Mouse (Mus musculus) myocyte (in vitro differentiated cells): ENCODE measurements around the gene 1700012P22Rik.

Experiments used
- CEBPB ChIP-seq: IDR thresholded peaks from 2 replicates; pipeline ENCODE4 v1.6.1; 2011; ENCODE audit warnings: mild to moderate bottlenecking, moderate library complexity; ENCODE audit not compliant: poor library complexity, insufficient read depth, severe bottlenecking
- E2F4 ChIP-seq: IDR thresholded peaks from one replicate; pipeline ENCODE4 v1.6.1; 2011; ENCODE audit warnings: mild to moderate bottlenecking, control low read depth, moderate library complexity; ENCODE audit not compliant: insufficient read depth
- MYOD1 ChIP-seq, 3 experiments: IDR thresholded peaks; one replicate each; pipeline ENCODE4 v1.6.1; 2011; ENCODE audit warnings: control low read depth in 2 of 3, low read depth in 2 of 3, mild to moderate bottlenecking in 2 of 3, moderate library complexity in 1 of 3; ENCODE audit not compliant: insufficient read length in 2 of 3, control insufficient read depth in 1 of 3
- MYOG ChIP-seq, 3 experiments: IDR thresholded peaks; one replicate each; pipeline ENCODE4 v1.6.1; 2011; ENCODE audit warnings: control low read depth in 2 of 3, low read depth in 2 of 3, mild to moderate bottlenecking in 2 of 3; ENCODE audit not compliant: insufficient read length in 2 of 3, control insufficient read depth in 1 of 3, insufficient read depth in 1 of 3
- POLR2A ChIP-seq: IDR thresholded peaks from one replicate; pipeline ENCODE4 v1.6.1; 2011; ENCODE audit warnings: low read depth, mild to moderate bottlenecking, control low read depth, moderate library complexity; ENCODE audit not compliant: insufficient read length
- POLR2AphosphoS2 ChIP-seq: IDR thresholded peaks from one replicate; pipeline ENCODE4 v1.6.1; 2011; ENCODE audit warnings: low read depth, control low read depth; ENCODE audit not compliant: insufficient read length
- SRF ChIP-seq: IDR thresholded peaks from one replicate; pipeline ENCODE4 v1.6.1; 2011; ENCODE audit warnings: low read depth; ENCODE audit not compliant: control insufficient read depth, insufficient read length
- USF1 ChIP-seq: IDR thresholded peaks from one replicate; pipeline ENCODE4 v1.6.1; 2011; ENCODE audit warnings: low read depth, mild to moderate bottlenecking, control low read depth, moderate library complexity

DNA sequence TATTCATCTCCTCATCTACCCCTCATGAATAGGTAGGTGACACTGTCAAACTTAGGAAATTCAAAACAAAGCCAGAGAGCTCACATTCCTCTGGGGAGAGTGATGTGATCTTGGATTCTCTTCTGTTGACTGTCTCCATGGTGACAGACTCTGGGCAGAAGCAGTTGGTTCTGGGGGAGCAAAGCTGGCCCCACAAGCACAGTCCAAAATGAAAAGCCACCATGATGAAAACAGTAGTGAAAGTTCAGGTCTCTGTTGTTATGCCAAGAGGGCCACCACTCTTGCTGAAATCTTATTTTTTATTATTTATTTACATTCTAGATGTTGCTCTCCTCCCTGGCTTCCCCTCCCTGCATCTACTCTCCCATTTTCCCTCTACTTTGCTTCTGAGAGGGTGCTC is at the start of gene 1700012P22Rik:
- no peak for TF ChIP-seq POLR2AphosphoS2
- no peak for TF ChIP-seq CEBPB
- TF ChIP-seq E2F4, result no peak
- no peak for TF ChIP-seq POLR2A
- no peak for TF ChIP-seq MYOD1 (IDR thresholded peaks at IDR 0.05; ENCODE audit: control insufficient read depth in 1 of 3, insufficient read length in 2 of 3, low read depth in 2 of 3)
- no peak for TF ChIP-seq MYOG (IDR thresholded peaks at IDR 0.05; ENCODE audit: control insufficient read depth in 1 of 3, insufficient read depth in 1 of 3, insufficient read length in 2 of 3, low read depth in 2 of 3)
- TF ChIP-seq SRF, result no peak
- TF ChIP-seq USF1, result no peak
